Mouse (Mus musculus) cerebellum, adult 2 months (tissue): Measurements from ENCODE around the gene Gm17364.

Experiments
- CTCF ChIP-seq: fragments of 200-500 bp; IDR thresholded peaks from 2 replicates; pipeline ENCODE4 v1.5.1; 2011; ENCODE audit warnings: low read depth, mild to moderate bottlenecking, control low read depth, low read length, moderate library complexity, borderline replicate concordance; ENCODE audit not compliant: insufficient read depth
- POLR2A ChIP-seq: fragments of 200-500 bp; IDR thresholded peaks from 2 replicates; pipeline ENCODE4 v1.6.1; 2011; ENCODE audit warnings: low read length, control low read depth, borderline replicate concordance; ENCODE audit not compliant: insufficient read depth

DNA sequence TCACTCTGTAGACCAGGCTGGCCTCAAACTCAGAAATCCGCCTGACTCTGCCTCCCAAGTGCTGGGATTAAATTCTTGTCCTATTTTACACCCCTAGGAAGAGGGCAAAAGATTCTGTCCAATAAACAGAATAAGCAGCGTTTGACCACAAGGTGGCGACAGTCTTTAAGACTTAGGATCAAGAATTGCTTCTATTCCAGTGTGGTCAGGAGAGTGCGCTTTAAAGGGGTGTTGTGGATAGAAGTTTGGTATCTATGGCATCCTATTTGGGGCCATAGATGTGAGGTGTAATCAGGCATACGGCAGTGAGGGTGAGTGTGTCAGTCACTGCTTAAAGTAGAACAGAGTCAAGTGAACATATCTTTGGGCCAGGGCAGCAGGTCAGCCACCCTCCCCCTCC, 9.5 kb upstream of the Gm17364 start:
- TF ChIP-seq CTCF = peak; percentile 62
- TF ChIP-seq POLR2A = no peak
